Mouse (Mus musculus) midbrain, embryonic 13.5 days (tissue): ENCODE results near the gene Nme7. TPM values are rescaled to one million over a fixed set of nuclear protein-coding genes. Genes with fewer than 3 reads are reported as not detected.
A peak's percentile ranks its signal among the peaks of the same experiment; 100 is the strongest.

Experiments
- ATAC-seq: fragments of 200-750 bp; cut with Nextera tagmentation; 2 replicates; pipeline ENCODE4 v1.8.0; 2017; ENCODE audit warnings: mild to moderate bottlenecking, moderate TSS enrichment, moderate library complexity
- H3K27ac ChIP-seq: fragments of 300-500 bp; sonication (generic); 2 replicates; pipeline ENCODE4 v1.5.1; 2015; ENCODE audit warnings: inconsistent platforms, mild to moderate bottlenecking, moderate library complexity
- H3K27me3 ChIP-seq: fragments of 300-500 bp; sonication (generic); 2 replicates; pipeline ENCODE4 v1.6.1; 2015; ENCODE audit warnings: mild to moderate bottlenecking, inconsistent platforms
- H3K36me3 ChIP-seq: fragments of 300-500 bp; sonication (generic); 2 replicates; pipeline ENCODE4 v1.6.1; 2015; ENCODE audit warnings: mild to moderate bottlenecking, inconsistent platforms
- H3K4me1 ChIP-seq: fragments of 300-500 bp; sonication (generic); replicated peaks from 2 replicates; pipeline ENCODE4 v1.6.1; 2015; ENCODE audit warnings: inconsistent platforms
- H3K4me2 ChIP-seq: fragments of 300-500 bp; sonication (generic); replicated peaks from 2 replicates; pipeline ENCODE4 v1.6.1; 2015; ENCODE audit warnings: moderate library complexity, mild to moderate bottlenecking, inconsistent platforms
- H3K4me3 ChIP-seq: fragments of 300-500 bp; sonication (generic); replicated peaks from 2 replicates; pipeline ENCODE4 v1.5.1; 2015; ENCODE audit warnings: mild to moderate bottlenecking, inconsistent platforms
- H3K9ac ChIP-seq: fragments of 300-500 bp; sonication (generic); replicated peaks from 2 replicates; pipeline ENCODE4 v1.6.1; 2015; ENCODE audit warnings: mild to moderate bottlenecking, inconsistent platforms
- H3K9me3 ChIP-seq: fragments of 300-500 bp; sonication (generic); 2 replicates; pipeline ENCODE4 v1.6.1; 2016; ENCODE audit warnings: mild to moderate bottlenecking, inconsistent platforms
- WGBS: fragments of 180-500 bp; shearing (Covaris S2); methylation state at CpG from one replicate; pipeline ENCODE4 v1.1.7; 2015; 5-methylcytosine and 5-hydroxymethylcytosine counted together
- polyA plus RNA-seq: library from polyadenylated mRNA; unstranded; fragments of >200 nt; fragmentation: Nextera tagmentation; extraction: Ambion mirVana; gene quantifications from 2 replicates; pipeline ENCODE4 v1.2.1, GENCODE M21; 2015

Nme7 gene
- polyA plus RNA-seq, 1 experiment from 2014 or later, result 38.8 TPM

DNA sequence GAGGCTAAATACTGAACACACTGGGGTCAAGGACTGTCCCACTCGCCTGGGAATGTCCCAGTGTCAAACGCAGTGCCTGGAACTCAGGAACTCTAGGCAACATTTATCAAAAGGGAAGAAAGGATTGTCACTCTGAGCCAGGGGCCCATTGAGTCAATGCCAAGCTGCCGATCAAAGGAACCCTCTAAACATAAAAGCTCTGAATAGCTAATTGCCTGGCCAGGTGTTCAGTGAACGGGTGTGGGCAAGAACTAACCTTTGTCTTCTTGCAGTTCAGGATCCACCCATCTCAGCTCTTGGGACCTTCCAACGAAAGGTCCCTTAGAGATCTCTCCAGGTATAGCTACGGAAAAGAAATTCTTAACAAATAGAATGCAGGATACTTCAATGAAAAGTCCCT lies 167.1 kb downstream of the Nme7 start:
- H3K9me3 ChIP-seq, result no peaks in the 10 kb centered on the region
- H3K4me3 ChIP-seq, result no peak overlapping the region
- no peaks in the 10 kb centered on the region for H3K27me3 ChIP-seq
- H3K36me3 ChIP-seq, result no peaks in the 10 kb centered on the region
- H3K4me2 ChIP-seq, result no peak overlapping the region
- no peak overlapping the region for H3K9ac ChIP-seq
- WGBS, result 68% methylated on average over 6 of the region's 6 CpGs
- ATAC-seq, result no peak
- H3K4me1 ChIP-seq, result peaks cover 10% of the 10 kb centered on the region
- no peak overlapping the region for H3K27ac ChIP-seq

DNA sequence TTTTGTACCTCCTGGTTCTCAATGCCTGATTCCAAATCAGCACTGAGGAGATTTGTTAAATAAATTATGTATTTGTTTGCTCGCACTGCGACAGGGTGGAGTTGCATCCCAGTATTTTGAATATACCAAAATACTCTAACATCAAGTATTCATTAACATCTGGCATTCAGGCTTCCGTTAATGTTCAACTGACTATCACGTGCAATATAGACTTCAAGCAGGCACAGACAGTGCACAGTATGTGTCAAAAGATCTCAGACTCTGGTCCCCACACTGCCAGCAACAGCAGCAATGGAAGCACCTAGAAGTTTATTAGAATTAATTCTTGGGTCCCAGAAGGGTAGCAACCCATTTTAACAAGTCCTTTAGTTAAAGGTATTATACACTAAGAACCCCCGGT lies 167.7 kb downstream of the Nme7 start:
- ATAC-seq, result no peak
- Histone ChIP-seq H3K4me1 (peaks cover 10% of the 10 kb centered on the region), H3K4me3 (no peak overlapping the region), H3K27me3 (no peaks in the 10 kb centered on the region), H3K9ac (no peak overlapping the region), H3K4me2 (no peak overlapping the region), H3K9me3 (no peaks in the 10 kb centered on the region), H3K27ac (no peak overlapping the region), H3K36me3 (no peaks in the 10 kb centered on the region)
- 94% methylated on average over 5 of the region's 5 CpGs for WGBS

DNA sequence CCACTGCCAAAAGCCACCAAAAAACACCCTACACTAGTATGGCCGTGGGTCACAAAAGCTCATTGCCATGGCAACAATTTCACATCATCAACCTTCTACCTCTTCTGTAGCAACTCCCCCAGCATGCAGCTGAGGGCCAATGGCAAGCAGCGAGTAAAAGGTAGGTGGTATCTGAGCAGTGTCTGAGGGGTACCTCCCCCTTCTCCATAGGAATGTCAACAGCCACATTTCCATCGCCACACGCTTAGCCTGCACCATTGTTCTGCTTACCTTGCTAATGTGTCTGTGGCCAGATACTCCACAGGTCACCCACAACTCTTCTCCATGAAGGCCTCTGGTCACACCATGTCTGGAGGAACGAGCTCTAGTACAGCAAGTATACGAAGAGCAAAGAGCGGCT lies 169.5 kb downstream of the Nme7 start:
- Histone ChIP-seq H3K27me3 (no peaks in the 10 kb centered on the region), H3K4me1 (peaks cover 10% of the 10 kb centered on the region), H3K27ac (no peak overlapping the region), H3K4me3 (no peak overlapping the region), H3K36me3 (no peaks in the 10 kb centered on the region), H3K9ac (no peak overlapping the region), H3K4me2 (no peak overlapping the region), H3K9me3 (no peaks in the 10 kb centered on the region)
- ATAC-seq, result no peak
- WGBS, result 91% methylated on average over 7 of the region's 7 CpGs

DNA sequence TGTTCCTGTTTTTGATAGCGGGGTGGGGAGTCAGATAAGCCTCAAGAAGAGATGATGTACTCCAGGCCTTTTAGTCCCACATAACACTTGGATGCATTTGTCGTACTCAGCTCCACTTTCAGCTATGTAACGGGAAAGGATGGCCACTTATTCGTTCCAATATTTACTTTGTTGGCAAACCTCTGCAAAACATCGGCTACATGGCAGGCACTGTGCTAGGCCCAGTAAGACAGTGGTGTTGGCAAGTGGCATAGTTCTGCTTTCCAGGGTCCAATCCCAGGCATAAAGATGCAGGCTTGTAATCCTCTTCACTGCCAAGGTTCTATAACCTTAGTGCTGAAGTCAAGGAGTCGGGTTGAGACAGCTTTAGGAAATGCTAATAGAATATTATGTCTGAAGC lies 170.4 kb downstream of the Nme7 start:
- no peaks in the 10 kb centered on the region for H3K36me3 ChIP-seq
- H3K9me3 ChIP-seq, result no peaks in the 10 kb centered on the region
- ATAC-seq, result no peak
- H3K27me3 ChIP-seq, result no peaks in the 10 kb centered on the region
- H3K9ac ChIP-seq, result no peak overlapping the region
- WGBS, result 91% methylated on average over 6 of the region's 6 CpGs
- H3K27ac ChIP-seq, result no peak overlapping the region
- no peak overlapping the region for H3K4me2 ChIP-seq
- H3K4me1 ChIP-seq, result peaks cover 10% of the 10 kb centered on the region
- no peak overlapping the region for H3K4me3 ChIP-seq

DNA sequence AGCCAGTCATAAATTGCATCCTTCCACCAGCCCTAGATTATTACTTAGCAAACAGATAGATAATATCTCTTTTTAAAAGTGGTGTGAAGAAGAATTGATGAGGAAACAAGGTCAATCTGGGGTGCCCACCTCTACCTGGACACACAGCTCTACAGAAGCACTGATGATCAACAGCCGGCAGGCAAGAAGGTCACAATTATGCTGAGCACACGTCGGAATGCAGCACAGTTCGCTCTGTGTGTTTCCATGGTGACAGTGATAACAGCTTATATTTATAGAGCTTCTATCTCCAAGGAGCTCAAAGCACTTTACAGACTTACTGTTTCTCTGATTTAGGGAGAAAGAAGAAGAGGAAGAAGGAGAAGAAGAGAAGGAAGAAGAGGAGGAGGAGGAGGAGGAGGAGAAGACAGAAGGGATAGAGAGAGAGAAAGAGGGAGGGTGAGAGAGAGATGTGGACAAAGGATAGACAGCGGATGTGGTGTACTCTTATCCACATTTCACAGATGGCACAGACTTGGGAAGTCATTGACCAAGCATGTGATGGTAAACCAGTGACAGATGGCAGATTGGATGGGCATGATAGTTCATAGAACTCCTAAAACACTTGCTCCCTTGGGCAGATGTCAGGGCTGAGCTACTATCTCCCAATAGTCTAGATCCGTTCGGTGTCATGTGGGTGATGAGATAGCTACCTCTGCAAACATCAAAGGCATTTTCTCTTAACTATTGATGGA lies 171.0 kb downstream of the Nme7 start:
- Histone ChIP-seq H3K9me3 (no peaks in the 10 kb centered on the region), H3K27ac (no peak overlapping the region), H3K4me2 (no peak overlapping the region), H3K27me3 (no peaks in the 10 kb centered on the region), H3K9ac (no peak overlapping the region), H3K4me1 (peaks cover 10% of the 10 kb centered on the region), H3K36me3 (no peaks in the 10 kb centered on the region), H3K4me3 (no peak overlapping the region)
- WGBS, result 64% methylated on average over 7 of the region's 7 CpGs
- ATAC-seq, result peak; percentile 87

DNA sequence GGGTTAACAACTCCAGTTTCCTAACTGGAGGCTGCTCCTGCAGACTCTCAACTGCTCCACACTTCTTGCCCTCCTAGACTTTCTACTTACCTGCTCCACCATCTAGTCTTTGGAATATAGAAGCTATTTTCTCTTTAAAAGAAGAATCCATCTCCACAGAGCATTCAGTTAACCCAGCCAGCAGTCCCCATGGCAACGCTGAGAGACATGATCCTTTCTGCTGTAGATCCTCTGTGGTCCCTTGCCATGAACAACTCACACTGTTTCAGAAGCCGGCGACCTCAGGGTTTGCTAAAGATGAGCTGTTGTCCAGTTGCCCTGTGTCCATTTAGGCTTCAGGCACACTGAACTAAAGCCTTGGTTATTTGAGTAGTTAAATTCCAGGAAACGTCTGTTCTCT lies 172.0 kb downstream of the Nme7 start:
- H3K27ac ChIP-seq, result no peak overlapping the region
- H3K4me3 ChIP-seq, result no peak overlapping the region
- ATAC-seq, result no peak
- WGBS, result 88% methylated on average over 4 of the region's 4 CpGs
- H3K4me1 ChIP-seq, result peaks cover 10% of the 10 kb centered on the region
- no peaks in the 10 kb centered on the region for H3K9me3 ChIP-seq
- H3K36me3 ChIP-seq, result no peaks in the 10 kb centered on the region
- no peaks in the 10 kb centered on the region for H3K27me3 ChIP-seq
- H3K4me2 ChIP-seq, result no peak overlapping the region
- no peak overlapping the region for H3K9ac ChIP-seq

DNA sequence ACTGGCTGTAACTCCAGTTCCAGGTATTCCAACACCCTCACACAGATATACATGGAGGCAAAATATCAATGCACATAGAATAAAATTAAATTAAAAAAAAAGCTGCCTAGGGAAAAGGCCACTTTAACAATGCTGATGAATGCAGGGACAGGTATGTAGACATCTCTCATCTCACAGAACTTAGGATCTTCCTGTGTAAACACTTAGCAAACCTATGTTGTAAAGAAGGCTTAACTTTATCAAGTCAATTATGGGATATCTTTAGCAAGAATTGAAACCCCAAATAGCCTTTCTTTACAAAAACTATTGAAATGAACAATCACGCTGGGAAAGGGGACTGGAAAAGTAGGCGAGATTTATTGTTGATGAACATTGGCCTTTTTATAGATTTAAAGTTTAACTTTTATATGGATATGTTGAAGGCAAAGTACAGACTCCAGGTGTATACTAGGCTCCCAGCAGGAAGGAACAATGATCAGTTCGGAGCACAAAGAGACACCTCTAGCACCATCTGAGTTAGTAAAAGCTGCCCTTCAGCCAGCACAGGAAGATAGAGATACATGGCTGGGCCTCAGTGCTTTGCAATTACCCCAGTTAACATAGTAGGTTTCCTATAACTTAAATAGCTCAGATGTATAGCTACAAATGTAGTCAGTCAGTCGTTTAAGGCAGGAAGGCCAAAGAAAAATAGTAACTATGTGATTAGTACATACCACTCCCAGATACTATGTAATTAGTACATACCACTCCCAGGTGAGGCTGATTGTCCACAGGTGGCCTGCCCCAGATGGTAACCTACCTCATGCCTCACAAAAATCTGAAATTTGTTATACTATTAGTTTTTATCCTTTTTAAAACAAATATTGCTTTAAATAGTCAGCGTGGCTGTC lies 177.1 kb downstream of the Nme7 start:
- Histone ChIP-seq H3K4me3 (no peak overlapping the region), H3K36me3 (no peaks in the 10 kb centered on the region), H3K4me1 (no peaks in the 10 kb centered on the region), H3K4me2 (no peak overlapping the region), H3K9ac (no peak overlapping the region), H3K27ac (no peak overlapping the region), H3K27me3 (no peaks in the 10 kb centered on the region), H3K9me3 (no peaks in the 10 kb centered on the region)
- WGBS, result 85% methylated on average over 5 of the region's 5 CpGs
- ATAC-seq, result no peak

DNA sequence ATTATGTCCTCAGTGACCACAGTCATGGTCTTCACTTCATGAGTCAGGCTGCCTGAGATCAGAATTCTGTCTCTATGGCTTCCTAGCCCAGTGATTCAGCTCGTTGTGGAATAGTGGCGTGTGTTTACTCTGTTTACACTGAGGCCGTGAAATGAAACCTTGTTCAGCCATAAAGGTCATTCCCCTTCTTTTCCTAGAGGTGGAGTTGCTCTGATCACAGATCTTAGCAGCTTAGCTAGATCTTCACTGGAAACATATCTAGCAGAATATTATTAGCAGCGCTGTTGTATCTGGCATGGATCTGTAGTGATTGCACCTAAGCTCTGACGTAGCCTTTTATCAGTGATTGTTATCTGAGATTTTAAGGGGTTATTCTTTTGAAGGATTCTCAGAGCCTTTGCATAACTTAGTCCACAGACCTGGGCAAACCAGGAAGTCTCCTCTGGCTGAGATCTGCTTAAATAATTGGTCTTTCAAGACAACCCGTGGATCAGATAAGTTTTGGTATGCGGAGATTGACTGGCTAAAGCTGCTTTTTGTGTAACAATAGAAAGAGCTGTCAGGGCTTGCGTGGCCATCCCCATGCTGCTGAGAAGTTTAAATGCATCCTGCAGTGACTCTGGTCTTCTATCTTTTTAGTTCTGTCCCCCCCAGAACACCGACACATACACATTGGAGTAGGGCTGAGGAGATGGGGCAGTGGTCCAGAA lies 177.9 kb downstream of the Nme7 start:
- no peaks in the 10 kb centered on the region for H3K27me3 ChIP-seq
- H3K4me2 ChIP-seq, result no peak overlapping the region
- H3K36me3 ChIP-seq, result no peaks in the 10 kb centered on the region
- H3K9ac ChIP-seq, result no peak overlapping the region
- no peak for ATAC-seq
- no peaks in the 10 kb centered on the region for H3K9me3 ChIP-seq
- 50% methylated on average over 9 of the region's 9 CpGs for WGBS
- no peak overlapping the region for H3K4me3 ChIP-seq
- H3K4me1 ChIP-seq, result no peaks in the 10 kb centered on the region
- H3K27ac ChIP-seq, result no peak overlapping the region

DNA sequence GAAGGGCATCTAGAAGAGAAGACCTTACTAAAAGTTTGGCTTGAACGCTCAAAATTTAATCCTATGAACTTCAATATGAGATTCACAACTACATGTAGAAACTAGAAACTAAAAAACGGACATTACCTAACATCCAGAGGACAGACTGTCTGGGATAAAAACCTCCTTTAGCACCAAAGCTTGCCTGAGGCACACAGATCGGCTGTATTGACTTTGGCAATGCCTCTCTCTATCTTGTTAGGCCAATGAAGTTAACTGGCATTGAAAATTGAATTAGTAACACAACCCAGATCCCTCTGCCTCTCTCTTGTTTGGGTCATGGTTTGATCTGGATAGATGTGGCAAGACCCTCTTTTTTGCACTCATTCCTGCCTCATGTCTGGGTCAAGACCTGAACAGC lies 178.9 kb downstream of the Nme7 start:
- H3K36me3 ChIP-seq, result no peaks in the 10 kb centered on the region
- no peaks in the 10 kb centered on the region for H3K4me1 ChIP-seq
- WGBS, result 80% methylated on average over 3 of the region's 3 CpGs
- no peak overlapping the region for H3K4me2 ChIP-seq
- no peak overlapping the region for H3K4me3 ChIP-seq
- H3K27me3 ChIP-seq, result no peaks in the 10 kb centered on the region
- H3K9ac ChIP-seq, result no peak overlapping the region
- no peak for ATAC-seq
- H3K27ac ChIP-seq, result no peak overlapping the region
- H3K9me3 ChIP-seq, result no peaks in the 10 kb centered on the region

DNA sequence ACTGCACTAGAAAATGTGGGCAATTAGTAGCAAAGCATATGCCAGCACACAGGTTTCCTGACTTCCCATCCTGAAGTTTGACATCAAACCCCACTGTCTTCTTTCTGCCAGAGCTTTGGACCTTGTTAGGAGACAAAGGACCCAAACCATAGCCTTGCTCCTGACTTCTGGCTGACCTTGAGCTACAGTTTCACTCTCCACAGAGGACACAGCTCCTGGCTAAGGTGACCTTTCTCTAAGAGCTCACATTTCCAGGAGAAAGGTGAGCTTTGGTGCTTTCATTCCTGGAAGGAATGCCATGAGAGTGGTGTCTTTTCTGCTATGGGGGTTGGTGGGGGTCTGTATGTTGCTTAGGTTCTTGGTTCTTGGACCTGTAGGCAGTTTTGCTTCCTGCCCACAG lies 179.8 kb downstream of the Nme7 start:
- Histone ChIP-seq H3K9me3 (no peaks in the 10 kb centered on the region), H3K27ac (no peak overlapping the region), H3K36me3 (no peaks in the 10 kb centered on the region), H3K4me2 (no peak overlapping the region), H3K27me3 (no peaks in the 10 kb centered on the region), H3K9ac (no peak overlapping the region), H3K4me1 (no peaks in the 10 kb centered on the region), H3K4me3 (no peak overlapping the region)
- no peak for ATAC-seq
